Mouse (Mus musculus): ENCODE results near the gene Nfic.
A peak's percentile ranks its signal among the peaks of the same experiment; 100 is the strongest.

Gene Nfic

GRCm38 (mm10) chr10:81379183-81379553 lies 76.3 kb downstream of the Nfic start:
- DNase-seq = no peak

DNA sequence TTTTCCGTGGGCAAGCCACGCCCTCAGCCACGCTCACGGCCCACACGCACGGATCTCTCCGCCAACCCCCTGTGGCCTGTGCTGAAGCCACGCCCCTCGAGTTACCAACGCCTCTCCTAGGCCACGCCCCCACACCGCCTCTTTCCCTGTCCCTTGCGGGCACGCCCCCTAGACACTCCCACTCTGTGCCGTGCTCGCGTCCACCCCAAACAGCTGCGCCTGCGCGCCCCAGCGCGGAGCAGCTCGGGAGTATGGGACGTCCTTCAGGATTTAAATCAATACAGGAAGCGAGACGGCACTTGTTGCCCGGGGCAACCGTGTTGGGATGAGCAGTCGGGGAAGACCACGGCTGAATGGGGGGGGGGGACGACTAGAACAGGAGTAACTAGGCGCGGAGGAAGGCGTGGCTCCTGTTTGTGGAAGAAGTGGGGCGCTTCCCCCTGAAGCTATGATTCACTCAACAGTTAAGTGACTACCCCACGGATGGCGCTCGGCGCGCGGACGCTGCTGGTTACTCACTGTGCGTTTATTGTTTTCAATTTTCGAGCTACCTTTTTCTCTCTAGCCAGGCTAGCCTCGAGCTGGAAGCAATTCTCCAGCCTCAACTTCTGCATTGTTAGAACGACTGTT lies 76.8 kb downstream of the Nfic start:
- DNase-seq = peak; percentile 100

- DNase-seq = no peak
Measured at GRCm38 (mm10) chr10:81377793-81378552, 77.5 kb downstream of the Nfic start, which contains the start of gene Fzr1. Fzr1 (minus strand) TSS chr10:81378516.

GRCm38 (mm10) chr10:81377362-81377664 lies 78.1 kb downstream of the Nfic start:
- no peak for DNase-seq

DNA sequence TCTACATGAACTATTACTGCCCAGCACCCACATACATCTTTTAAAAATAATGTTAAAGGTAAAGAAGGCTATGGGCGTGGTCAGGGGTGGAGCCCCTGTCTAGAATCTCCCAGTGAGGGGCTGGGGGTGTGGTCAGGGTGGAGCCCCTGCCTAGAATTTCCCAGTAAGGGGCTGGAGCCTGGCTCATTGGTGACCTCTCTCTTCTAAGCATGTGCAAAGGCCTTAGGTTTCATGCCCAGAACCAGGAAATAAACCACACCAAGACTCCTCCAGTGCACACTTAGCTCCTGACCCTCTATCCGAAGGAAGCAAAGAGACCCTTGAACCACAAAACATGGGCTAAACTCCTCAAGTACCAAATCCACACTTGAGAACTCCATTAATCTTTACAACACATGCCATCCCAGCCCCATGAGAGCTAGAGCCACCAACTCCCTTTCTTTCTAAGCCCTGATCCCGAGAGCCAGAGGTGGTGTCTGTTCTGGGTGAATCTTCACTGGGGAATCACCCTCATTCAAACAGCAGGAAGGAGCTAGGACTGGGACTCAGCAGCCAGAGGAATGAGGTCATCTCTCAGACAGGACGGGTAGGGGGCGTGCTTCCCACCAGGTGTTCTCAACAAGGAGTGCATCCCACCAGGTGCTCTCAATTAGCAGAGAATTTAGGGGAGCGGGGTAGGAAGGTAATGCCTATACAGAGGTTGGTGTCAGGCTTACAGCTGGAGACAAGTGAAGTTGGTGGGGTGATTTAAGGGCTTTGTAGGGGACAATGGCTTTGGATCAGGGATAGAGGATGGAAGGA lies 78.7 kb downstream of the Nfic start:
- no peak for DNase-seq

- DNase-seq = no peak
Measured at GRCm38 (mm10) chr10:81375322-81375721, 80.1 kb downstream of the Nfic start.

DNA sequence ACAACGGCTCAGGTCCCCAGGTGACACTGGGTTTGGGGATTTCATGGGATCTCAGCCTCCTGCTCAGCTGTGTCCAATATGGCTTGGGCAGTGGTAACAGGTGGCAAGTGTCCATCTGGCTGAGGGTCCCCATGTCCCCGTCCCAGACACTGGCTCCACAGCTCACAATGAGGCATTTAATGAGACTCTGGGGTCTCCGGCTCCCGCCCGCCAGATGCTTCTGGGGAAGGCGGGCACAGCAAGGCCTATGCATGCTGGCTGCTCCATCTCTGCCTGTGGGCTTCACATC lies 88.3 kb downstream of the Nfic start:
- no peak for DNase-seq

DNA sequence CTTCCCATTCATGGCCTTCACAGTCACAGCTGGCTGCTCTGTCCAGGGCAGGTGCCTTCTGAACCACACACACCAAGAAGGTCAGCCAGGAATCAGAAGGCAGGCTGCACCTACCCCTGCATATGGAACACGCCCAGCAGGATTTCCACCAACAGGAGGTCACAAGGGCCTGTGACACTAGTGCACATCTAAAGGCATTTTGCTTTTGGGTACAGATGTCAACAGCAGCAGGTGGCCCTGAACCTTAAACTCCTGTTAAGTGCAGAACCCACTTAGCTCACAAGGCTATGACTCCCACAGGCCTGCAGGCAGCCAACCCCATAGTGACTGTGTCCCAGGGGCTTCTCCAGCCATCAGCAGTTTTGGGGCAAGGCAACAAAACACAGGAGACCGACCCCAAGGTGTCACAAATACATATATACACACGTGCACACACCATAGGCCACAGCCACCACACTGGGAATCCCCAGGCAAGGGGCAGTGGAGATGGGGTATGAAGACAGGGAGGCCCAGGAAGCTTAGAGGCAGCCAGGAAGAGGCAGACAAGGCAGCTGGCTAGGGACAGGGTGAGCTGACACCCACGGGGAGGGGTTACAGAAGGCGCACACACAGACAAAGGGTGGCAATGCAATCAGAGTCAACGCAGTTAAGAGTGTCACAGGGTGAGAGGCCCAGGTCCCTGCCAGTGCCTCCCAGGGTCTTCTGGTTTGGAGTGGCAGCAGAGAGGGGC lies 88.8 kb downstream of the Nfic start:
- DNase-seq = no peak

GRCm38 (mm10) chr10:81365672-81366476 lies 89.6 kb downstream of the Nfic start, which contains the start of gene 4930404N11Rik:
4930404N11Rik (minus strand) TSS chr10:81365816.
- no peak for DNase-seq

DNA sequence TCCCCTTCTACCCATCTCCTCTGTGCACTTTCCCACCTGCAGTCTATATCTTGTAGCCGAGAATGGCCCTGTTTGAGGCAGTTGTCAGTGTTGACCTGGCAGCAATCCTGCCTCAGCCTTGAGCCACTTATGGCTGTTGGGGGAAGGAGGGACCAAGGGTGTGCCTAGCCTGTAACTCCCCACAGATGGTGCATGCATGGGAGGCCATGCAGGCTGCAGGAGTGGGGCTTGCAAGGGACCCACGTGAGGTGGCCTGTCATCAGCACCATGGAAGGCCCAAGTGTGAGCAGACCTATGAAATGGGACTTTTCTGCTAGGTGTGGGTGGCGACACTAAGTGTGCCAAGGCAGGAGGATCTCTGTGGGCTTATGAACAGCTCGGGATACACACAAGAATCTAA lies 90.4 kb downstream of the Nfic start:
- no peak for DNase-seq

DNA sequence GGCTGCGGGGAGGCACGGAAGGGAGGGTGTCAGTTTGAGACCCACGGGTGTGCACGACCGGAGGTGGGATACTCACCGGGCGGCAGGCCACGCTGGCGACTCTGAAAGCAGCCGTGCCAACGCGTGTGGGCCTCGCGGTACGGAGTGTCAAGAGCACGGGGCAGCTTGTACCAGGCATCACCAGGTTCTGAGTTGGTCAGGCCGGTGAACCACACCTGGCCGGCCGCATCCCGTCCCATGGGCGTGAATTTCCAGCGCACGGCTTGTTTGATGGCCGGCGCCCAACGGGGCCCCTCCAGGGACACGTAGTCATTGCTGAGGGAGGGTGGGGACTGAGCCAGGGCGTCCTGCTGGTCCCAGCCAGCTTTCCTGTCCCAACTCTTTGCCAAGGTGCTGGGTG lies 90.8 kb downstream of the Nfic start:
- no peak for DNase-seq

GRCm38 (mm10) chr10:81363436-81364346 lies 91.7 kb downstream of the Nfic start:
- DNase-seq = no peak

DNA sequence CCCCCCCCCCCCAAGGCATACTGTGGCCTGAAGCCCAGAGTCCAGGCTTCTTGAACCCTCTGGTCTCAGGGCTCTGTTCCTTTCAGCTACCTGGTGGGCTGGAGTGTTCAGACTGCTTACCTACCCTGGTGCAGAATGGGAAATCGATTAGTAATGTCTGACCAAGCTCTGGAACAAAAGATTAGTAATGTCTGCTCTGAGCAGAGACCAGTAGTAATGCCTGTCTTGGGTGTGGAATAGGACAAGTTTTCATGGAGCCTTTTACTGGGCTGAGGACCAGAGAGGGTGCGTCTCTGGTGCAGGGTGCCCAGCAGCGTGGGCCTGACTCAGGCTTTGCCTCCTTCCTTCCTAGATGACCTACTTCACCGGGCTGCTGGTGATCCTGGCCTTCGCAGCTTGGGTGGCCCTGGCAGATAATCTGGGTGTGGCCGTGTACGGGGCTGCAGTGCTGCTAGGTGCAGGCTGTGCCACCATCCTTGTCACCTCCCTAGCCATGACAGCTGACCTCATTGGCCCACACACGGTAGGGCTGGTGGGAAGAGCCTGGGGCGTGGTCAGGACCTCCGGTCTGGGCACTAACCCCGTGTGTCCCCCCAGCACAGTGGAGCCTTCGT lies 93.0 kb downstream of the Nfic start:
- DNase-seq = no peak

- DNase-seq = no peak
Measured at GRCm38 (mm10) chr10:81360721-81361120, 94.7 kb downstream of the Nfic start.

DNA sequence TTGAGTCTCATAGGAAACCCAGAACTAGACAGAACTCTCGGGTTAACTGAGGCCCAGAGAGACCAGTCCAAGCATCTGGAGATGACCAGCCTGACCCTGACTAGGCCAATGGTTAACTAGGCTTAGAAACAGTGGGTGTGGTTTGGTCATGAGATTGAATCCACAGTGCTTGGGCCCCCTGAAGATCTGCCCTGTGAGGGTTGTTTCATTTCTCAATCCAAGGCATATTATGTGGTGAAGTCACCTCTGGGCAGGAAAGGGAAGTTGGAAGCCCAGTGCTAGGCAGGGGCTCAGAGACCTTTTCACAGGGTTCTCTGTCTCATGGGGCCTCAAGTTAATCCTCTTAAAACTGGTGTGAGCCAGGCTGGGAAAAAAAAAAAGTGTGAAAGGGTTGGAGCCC lies 96.6 kb downstream of the Nfic start:
- DNase-seq = no peak

- DNase-seq = no peak
Measured at GRCm38 (mm10) chr10:81358209-81358608, 97.2 kb downstream of the Nfic start.

DNA sequence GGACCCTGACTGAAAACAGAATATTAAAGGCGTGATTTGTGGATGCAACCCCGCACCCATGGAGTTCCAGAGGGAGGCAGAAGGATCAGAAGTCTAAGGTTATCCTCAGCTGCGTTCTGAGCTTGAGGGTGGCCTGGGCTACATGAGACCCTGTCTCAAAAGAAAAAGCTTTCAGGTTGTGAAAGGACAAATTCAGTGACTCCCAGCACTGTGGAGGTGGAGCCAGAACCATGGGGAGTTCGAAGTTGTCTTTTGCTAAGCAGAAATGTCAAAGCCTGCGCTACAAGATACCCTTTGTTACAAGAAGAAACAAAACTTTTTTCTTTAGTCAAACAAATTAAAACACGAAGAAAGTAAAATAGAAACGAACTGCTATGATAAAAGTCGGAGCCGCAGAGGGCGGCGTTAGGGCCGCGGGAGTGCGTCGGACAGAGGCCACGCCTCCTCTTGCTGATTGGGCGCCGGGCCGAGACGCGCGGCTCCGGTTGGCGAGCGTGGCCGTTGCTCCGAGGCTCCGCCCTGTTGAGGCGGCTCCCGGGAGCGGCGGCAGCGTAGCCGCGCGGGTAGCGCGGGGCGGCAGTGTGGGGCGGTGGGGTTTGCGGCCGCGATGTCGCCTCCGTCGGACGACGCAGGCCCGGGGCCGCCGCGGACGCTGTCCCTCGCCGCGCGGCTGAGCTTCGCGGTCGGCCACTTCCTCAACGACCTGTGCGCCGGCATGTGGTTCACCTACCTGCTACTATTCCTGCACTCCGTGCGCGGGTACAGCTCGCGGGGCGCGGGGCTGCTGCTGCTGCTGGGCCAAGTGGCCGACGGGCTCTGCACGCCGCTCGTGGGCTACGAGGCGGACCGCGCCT lies 98.2 kb downstream of the Nfic start, which contains the start of gene Mfsd12:
TSS of gene Mfsd12 (plus strand) at position 501 of the 854 bp plus-strand sequence.
- peak; percentile 91 for DNase-seq

DNA sequence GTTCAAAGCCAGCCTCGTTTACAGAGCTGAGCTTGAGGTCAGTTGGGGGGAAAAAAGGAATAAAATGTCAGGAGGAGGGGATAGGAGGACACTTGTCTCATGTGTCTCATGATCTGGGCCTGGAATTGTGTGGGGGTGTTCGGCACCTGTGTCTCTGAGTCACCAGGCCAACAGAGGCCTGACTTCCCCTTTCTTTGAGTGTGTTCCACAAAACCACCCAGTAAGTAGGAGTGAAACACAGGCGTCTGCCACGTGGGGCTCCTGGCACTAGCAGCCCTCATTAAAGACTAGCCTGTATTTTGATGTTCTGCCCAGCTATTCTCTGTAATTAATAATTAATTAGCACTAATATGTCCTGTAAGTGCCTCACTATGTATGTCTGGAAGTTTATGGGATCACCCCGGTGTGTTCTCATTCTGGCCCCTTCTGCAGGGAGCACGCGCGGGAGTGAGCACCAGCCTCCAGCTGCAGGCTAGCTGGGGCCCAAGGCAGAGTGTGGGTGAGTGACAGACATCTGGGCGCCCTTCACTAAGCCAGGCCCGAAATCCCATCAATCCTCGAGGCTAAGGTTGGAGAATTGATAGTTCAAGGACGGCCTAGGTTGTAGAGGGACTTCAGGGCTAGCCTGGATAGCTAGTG lies 99.0 kb downstream of the Nfic start:
- no peak for DNase-seq

- DNase-seq = no peak
Measured at GRCm38 (mm10) chr10:81355533-81355932, 99.9 kb downstream of the Nfic start.
